Mouse (Mus musculus) thymus, postnatal 0 days (tissue): Measurements from ENCODE around the gene Chchd6. TPM values are rescaled to one million over a fixed set of nuclear protein-coding genes. Genes with fewer than 3 reads are reported as not detected.

Source experiments
- DNase-seq: peaks from one replicate; pipeline ENCODE4 v3.0.0-alpha.2; 2015; ENCODE audit warnings: low spot score
- polyA plus RNA-seq: library from polyadenylated mRNA; unstranded; fragments of >200 nt; fragmentation: Nextera tagmentation; extraction: Ambion mirVana; gene quantifications from 2 replicates; pipeline ENCODE4 v1.2.1, GENCODE M21; 2015

Chchd6 gene
- polyA plus RNA-seq, 1 experiment from 2014 or later = 56.6 TPM

GRCm38 (mm10) chr6:89408259-89408658, 187.2 kb downstream of the Chchd6 start:
- DNase-seq = no peak

- DNase-seq = no peak
Measured at GRCm38 (mm10) chr6:89407247-89407889, 188.1 kb downstream of the Chchd6 start.

- DNase-seq = no peak
Measured at GRCm38 (mm10) chr6:89404964-89405363, 190.5 kb downstream of the Chchd6 start.

GRCm38 (mm10) chr6:89403257-89404225, 191.9 kb downstream of the Chchd6 start:
- no peak for DNase-seq

GRCm38 (mm10) chr6:89402406-89402805, 193.0 kb downstream of the Chchd6 start:
- no peak for DNase-seq

- no peak for DNase-seq
Measured at GRCm38 (mm10) chr6:89399564-89399963, 195.9 kb downstream of the Chchd6 start.

GRCm38 (mm10) chr6:89397919-89398318, 197.5 kb downstream of the Chchd6 start:
- DNase-seq = no peak

GRCm38 (mm10) chr6:89393820-89394219, 201.6 kb downstream of the Chchd6 start:
- no peak for DNase-seq

GRCm38 (mm10) chr6:89392213-89392612, 203.2 kb downstream of the Chchd6 start:
- DNase-seq = no peak

GRCm38 (mm10) chr6:89389771-89390170, 205.7 kb downstream of the Chchd6 start:
- no peak for DNase-seq

- DNase-seq = no peak
Measured at GRCm38 (mm10) chr6:89386956-89387355, 208.5 kb downstream of the Chchd6 start.

GRCm38 (mm10) chr6:89384699-89385098, 210.8 kb downstream of the Chchd6 start:
- DNase-seq = no peak

- DNase-seq = no peak
Measured at GRCm38 (mm10) chr6:89381851-89382250, 213.6 kb downstream of the Chchd6 start.

GRCm38 (mm10) chr6:89381172-89381571, 214.3 kb downstream of the Chchd6 start:
- DNase-seq = no peak

- DNase-seq = no peak
Measured at GRCm38 (mm10) chr6:89380751-89381150, 214.7 kb downstream of the Chchd6 start.

- DNase-seq = no peak
Measured at GRCm38 (mm10) chr6:89378264-89378663, 217.2 kb downstream of the Chchd6 start.

GRCm38 (mm10) chr6:89368812-89369211, 226.6 kb downstream of the Chchd6 start:
- no peak for DNase-seq

GRCm38 (mm10) chr6:89364342-89364741, 231.1 kb downstream of the Chchd6 start:
- DNase-seq = peak; percentile 10

- no peak for DNase-seq
Measured at GRCm38 (mm10) chr6:89363107-89363451, 232.4 kb downstream of the Chchd6 start.

- DNase-seq = peak; percentile 66
Measured at GRCm38 (mm10) chr6:89362281-89363106, 233.0 kb downstream of the Chchd6 start, which contains the start of gene Plxna1. Gene Plxna1 (minus strand): TSS chr6:89362620.
